Mouse (Mus musculus): Measurements from ENCODE around the gene Tmem63a. TPM values are rescaled to one million over a fixed set of nuclear protein-coding genes. Genes with fewer than 3 reads are reported as not detected.

Gene Tmem63a
- total RNA-seq, 2 experiments from 2014 or later, result 18.7 to 18.9 TPM

Other genes starting within 250 kb of the Tmem63a start
- gene Mixl1, start 245.3 kb upstream of the Tmem63a start, total RNA-seq (2021), result not detected
- 10 to 100 TPM; 32.7 to 34.9 TPM for gene Acbd3, start 216.3 kb upstream of the Tmem63a start, total RNA-seq (2021)
- 100 to 1,000 TPM; 388 to 399 TPM for gene H3f3a, start 128.4 kb upstream of the Tmem63a start, total RNA-seq (2021)
- 10 to 100 TPM; 20.6 to 23.4 TPM for gene Sde2, start 91.2 kb upstream of the Tmem63a start, total RNA-seq (2021)
- 1 to 10 TPM; 3.0 to 4.2 TPM for gene Lefty2, start 49.2 kb upstream of the Tmem63a start, total RNA-seq (2021)
- gene Pycr2, start 38.1 kb upstream of the Tmem63a start, total RNA-seq (2021), result 10 to 100 TPM; 40.0 to 48.0 TPM
- gene Lefty1, start 7.3 kb upstream of the Tmem63a start, total RNA-seq (2021), result 10 to 100 TPM; 11.2 to 12.4 TPM
- 10 to 100 TPM; 26.8 to 31.2 TPM for gene Ephx1, start 78.6 kb downstream of the Tmem63a start, total RNA-seq (2021)
- under 1 TPM in 1 of 2 experiments, not detected in 1; 0.15 TPM for gene 9130409I23Rik, start 108.9 kb downstream of the Tmem63a start, total RNA-seq (2021)
- 10 to 100 TPM; 25.1 to 34.5 TPM for gene Nvl, start 201.9 kb downstream of the Tmem63a start, total RNA-seq (2021)
- gene Cnih4, start 202.3 kb downstream of the Tmem63a start, total RNA-seq (2021), result 10 to 100 TPM; 22.8 to 27.1 TPM

Data from layer of hippocampus, postnatal 25 days (tissue).